Mouse (Mus musculus): ENCODE results near the gene Tmem43.

GRCm38 (mm10) chr6:91532661-91533060, 59.2 kb downstream of the Tmem43 start:
- TF ChIP-seq POLR2A (IDR thresholded peaks at IDR 0.05; ENCODE audit: control insufficient read depth, extremely low read depth, insufficient read depth, low read length, poor library complexity), result no peak
- no peak for TF ChIP-seq CTCF (IDR thresholded peaks at IDR 0.05; ENCODE audit: borderline replicate concordance, control insufficient read depth, extremely low read depth, insufficient read depth, low read length, poor library complexity)

All from thymus, adult 2 months (tissue).